Mouse (Mus musculus) cortical plate, adult 2 months (tissue): Measurements from ENCODE around the gene Tsc1.

ENCODE experiments used
- CTCF ChIP-seq: fragments of 200-500 bp; IDR thresholded peaks from 2 replicates; pipeline ENCODE4 v1.5.1; 2011; ENCODE audit warnings: mild to moderate bottlenecking, control low read depth, low read length; ENCODE audit not compliant: insufficient read depth; ENCODE audit errors: extremely low read depth
- POLR2A ChIP-seq: fragments of 200-500 bp; IDR thresholded peaks from 2 replicates; pipeline ENCODE4 v1.6.1; 2011; ENCODE audit warnings: mild to moderate bottlenecking, low read length, control low read depth; ENCODE audit not compliant: insufficient read depth; ENCODE audit errors: extremely low read depth

DNA sequence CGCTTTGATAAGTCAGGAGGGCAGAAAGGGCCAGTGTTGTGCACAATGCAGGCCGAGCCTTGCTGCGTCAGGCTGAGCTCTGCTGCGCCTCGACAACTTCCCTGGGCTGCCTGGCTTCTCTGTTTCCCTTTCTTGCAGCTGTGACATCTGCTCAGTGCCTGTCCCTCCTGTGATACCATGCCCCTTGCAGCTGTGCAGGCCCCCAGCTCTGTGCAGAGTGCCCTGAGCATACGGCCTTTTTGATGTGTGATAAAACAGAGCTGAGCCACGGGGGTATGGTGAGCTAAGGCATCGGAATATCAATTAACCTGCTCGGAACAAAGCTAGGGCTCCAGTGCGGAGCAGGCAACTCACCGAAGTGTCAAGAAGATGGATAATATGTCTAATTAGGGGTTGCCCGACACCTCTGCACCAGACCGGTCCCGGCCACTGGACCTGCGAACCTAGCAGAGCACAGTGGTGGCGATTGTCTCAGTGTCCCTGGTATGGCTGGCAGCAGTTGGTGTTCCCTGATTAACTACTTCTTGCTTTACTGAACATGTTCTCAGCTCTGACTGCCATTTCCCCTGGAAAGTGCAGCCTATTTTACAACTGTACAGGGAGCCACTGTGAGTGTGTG lies 86.9 kb downstream of the Tsc1 start:
- TF ChIP-seq POLR2A (no peak), CTCF (no peak)
